Mouse (Mus musculus) 3134 (cell line): ENCODE measurements around the gene Arfgap2.

Experiments
- DNase-seq: peaks from one replicate; pipeline ENCODE4 v3.0.0-alpha.2; 2011; ENCODE audit warnings: low spot score; ENCODE audit not compliant: insufficient read length; ENCODE audit errors: extremely low read depth

Gene Arfgap2

GRCm38 (mm10) chr2:91264711-91265681 is at the start of gene Arfgap2:
Arfgap2 (plus strand) TSS chr2:91264974.
- DNase-seq, result peak; percentile 97

GRCm38 (mm10) chr2:91217032-91217431 is 47.7 kb upstream of the Arfgap2 start:
- no peak for DNase-seq

GRCm38 (mm10) chr2:91220501-91220900 is 44.3 kb upstream of the Arfgap2 start:
- DNase-seq, result no peak

- no peak for DNase-seq
These were observed 41.2 kb upstream of the Arfgap2 start for GRCm38 (mm10) chr2:91223614-91224013.

GRCm38 (mm10) chr2:91229735-91230134 is 35.0 kb upstream of the Arfgap2 start:
- DNase-seq, result no peak

GRCm38 (mm10) chr2:91236601-91237510 is 27.9 kb upstream of the Arfgap2 start, which contains the start of gene Ddb2:
Ddb2 (minus strand) TSS chr2:91236982.
- DNase-seq, result peak; percentile 98

GRCm38 (mm10) chr2:91237511-91238080 is 27.2 kb upstream of the Arfgap2 start:
- peak; percentile 63 for DNase-seq

- DNase-seq, result no peak
These were observed 22.2 kb upstream of the Arfgap2 start for GRCm38 (mm10) chr2:91242547-91242946.

GRCm38 (mm10) chr2:91243416-91243815 is 21.4 kb upstream of the Arfgap2 start:
- no peak for DNase-seq

GRCm38 (mm10) chr2:91244557-91245228 is 20.1 kb upstream of the Arfgap2 start:
- no peak for DNase-seq

- peak; percentile 28 for DNase-seq
These were observed 16.4 kb upstream of the Arfgap2 start for GRCm38 (mm10) chr2:91248366-91248765.

GRCm38 (mm10) chr2:91252001-91252400 is 12.8 kb upstream of the Arfgap2 start:
- DNase-seq, result no peak

GRCm38 (mm10) chr2:91252512-91252911 is 12.3 kb upstream of the Arfgap2 start:
- DNase-seq, result no peak

GRCm38 (mm10) chr2:91254725-91255380 is 9.9 kb upstream of the Arfgap2 start:
- no peak for DNase-seq

- no peak for DNase-seq
These were observed 9.1 kb upstream of the Arfgap2 start, which contains the start of gene Pacsin3 for GRCm38 (mm10) chr2:91255661-91256150. Pacsin3 (plus strand) TSS chr2:91255954.

GRCm38 (mm10) chr2:91256256-91257125 is 8.3 kb upstream of the Arfgap2 start:
- peak; percentile 79 for DNase-seq

GRCm38 (mm10) chr2:91257126-91257980 is 7.4 kb upstream of the Arfgap2 start:
- peak; percentile 75 for DNase-seq

GRCm38 (mm10) chr2:91258054-91258453 is 6.7 kb upstream of the Arfgap2 start:
- DNase-seq, result peak; percentile 39
